Mouse (Mus musculus) cortical plate, adult 2 months (tissue): ENCODE measurements at regions not wholly inside any gene's neighbourhood (a gene's known extent, or its start where the extent isn't known, plus 50 kb on each side); places are given as distances from the start of the nearest gene placed in this dataset.

Experiments
- CTCF ChIP-seq: fragments of 200-500 bp; IDR thresholded peaks from 2 replicates; pipeline ENCODE4 v1.5.1; 2011; ENCODE audit warnings: mild to moderate bottlenecking, control low read depth, low read length; ENCODE audit not compliant: insufficient read depth; ENCODE audit errors: extremely low read depth
- POLR2A ChIP-seq: fragments of 200-500 bp; IDR thresholded peaks from 2 replicates; pipeline ENCODE4 v1.6.1; 2011; ENCODE audit warnings: mild to moderate bottlenecking, low read length, control low read depth; ENCODE audit not compliant: insufficient read depth; ENCODE audit errors: extremely low read depth

DNA sequence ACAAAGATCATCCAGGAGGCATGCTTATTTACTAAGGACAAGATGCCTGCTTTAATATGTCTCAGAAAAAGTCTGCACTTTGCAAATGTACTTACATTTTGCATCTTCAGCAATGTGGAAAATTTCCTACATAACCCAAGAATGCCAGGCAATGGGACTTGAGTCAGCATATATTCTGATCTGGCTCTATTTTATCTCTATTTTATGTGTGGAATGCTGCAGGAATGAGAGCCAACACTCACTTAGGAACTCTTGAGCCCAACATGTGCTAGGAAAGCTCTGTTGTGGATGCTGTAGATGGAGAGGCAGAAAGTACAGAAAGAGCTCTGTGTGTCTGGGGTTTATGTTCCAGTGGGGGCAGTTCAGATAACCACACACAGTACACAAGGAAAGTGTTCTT lies 99.0 kb upstream of the Cd93 start:
- TF ChIP-seq CTCF = no peak
- TF ChIP-seq POLR2A = no peak
